Mouse (Mus musculus) small intestine, adult 2 months (tissue): ENCODE measurements around the gene Trim11.

Experiments used
- CTCF ChIP-seq: fragments of 200-500 bp; IDR thresholded peaks from 2 replicates; pipeline ENCODE4 v1.5.1; 2012; ENCODE audit warnings: low read depth, mild to moderate bottlenecking, control low read depth, inconsistent platforms, low read length, moderate library complexity, mixed read lengths; ENCODE audit not compliant: insufficient replicate concordance, insufficient read length; ENCODE audit errors: extremely low read depth
- POLR2A ChIP-seq: fragments of 200-500 bp; IDR thresholded peaks from 2 replicates; pipeline ENCODE4 v1.6.1; 2012; ENCODE audit warnings: low read depth, mild to moderate bottlenecking, control low read depth, inconsistent platforms, low read length, moderate library complexity

- TF ChIP-seq CTCF (no peak), POLR2A (no peak)
Observed at GRCm38 (mm10) chr11:58982471-58983097, 4.7 kb downstream of the Trim11 start.
